Mouse (Mus musculus) megakaryocyte, embryonic 14.5 days (primary cell): ENCODE data around the gene Wfikkn1. TPM values are rescaled to one million over a fixed set of nuclear protein-coding genes. Genes with fewer than 3 reads are reported as not detected.
"Not testable (repeated sequence)": the region's sequence is repeated elsewhere in the genome, so short reads cannot be mapped to it uniquely, and the experiment has no call there.

Experiments
- H3K27me3 ChIP-seq: replicated peaks from 2 replicates; pipeline ENCODE3; 2012; ENCODE audit warnings: inconsistent platforms
- H3K36me3 ChIP-seq: replicated peaks from 2 replicates; pipeline ENCODE3; 2012; ENCODE audit warnings: low read length, inconsistent platforms, mixed read lengths
- H3K4me1 ChIP-seq: 2 replicates; pipeline ENCODE4 v1.6.1; 2012; ENCODE audit warnings: inconsistent platforms
- H3K4me3 ChIP-seq: replicated peaks from 2 replicates; pipeline ENCODE3; 2012; ENCODE audit warnings: moderate library complexity, mild to moderate bottlenecking, inconsistent platforms
- H3K9me3 ChIP-seq: 2 replicates; pipeline ENCODE4 v1.6.1; 2012; ENCODE audit warnings: inconsistent platforms
- FLI1 ChIP-seq: IDR thresholded peaks from 2 replicates; pipeline ENCODE4 v1.6.1; 2012; ENCODE audit warnings: low read length, inconsistent platforms, mixed read lengths
- GATA1 ChIP-seq: IDR thresholded peaks from 3 replicates; pipeline ENCODE4 v1.6.1; 2012; ENCODE audit warnings: mixed read lengths, low read length, inconsistent platforms, borderline replicate concordance
- polyA plus RNA-seq: library from polyadenylated mRNA; stranded (reverse); fragments of >175 nt; gene quantifications from 2 replicates; pipeline ENCODE4 v1.2.3, GENCODE M21; 2012; ENCODE audit warnings: low replicate concordance; ENCODE audit not compliant: insufficient read depth

Wfikkn1 gene
- polyA plus RNA-seq, 1 experiment, result 1.9 TPM

DNA sequence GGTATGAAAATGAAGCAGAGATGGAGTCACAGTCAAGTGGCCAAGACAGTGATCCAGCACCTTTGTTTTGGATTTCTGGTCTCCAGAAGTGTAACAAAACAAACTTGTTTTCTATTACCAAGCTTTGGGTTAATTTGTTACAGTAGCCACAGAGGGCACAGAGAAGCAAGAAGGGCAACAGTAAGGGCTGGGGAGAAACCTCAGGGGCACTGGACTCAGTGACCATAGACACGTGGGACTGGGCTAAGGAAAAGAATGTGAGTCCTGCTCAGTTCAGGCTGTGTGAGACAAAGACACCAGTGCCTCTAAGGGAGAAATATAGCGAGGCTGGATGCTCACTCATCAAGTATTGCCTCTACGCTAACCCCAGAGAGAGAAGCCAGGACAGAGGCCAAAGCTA lies 8.0 kb downstream of the Wfikkn1 start:
- Histone ChIP-seq H3K9me3 (no peaks in the 10 kb centered on the region), H3K36me3 (peaks cover 7% of the 10 kb centered on the region), H3K4me1 (peaks cover 64% of the 10 kb centered on the region), H3K27me3 (no peaks in the 10 kb centered on the region), H3K4me3 (no peak overlapping the region)
- TF ChIP-seq FLI1 (no peak), GATA1 (no peak)

- not testable (repeated sequence) for H3K27me3 ChIP-seq, H3K36me3 ChIP-seq, H3K4me3 ChIP-seq, H3K9me3 ChIP-seq
- peaks cover 68% of the 10 kb centered on the region for H3K4me1 ChIP-seq
These were observed 9.1 kb downstream of the Wfikkn1 start for GRCm38 (mm10) chr17:25871566-25871965.

DNA sequence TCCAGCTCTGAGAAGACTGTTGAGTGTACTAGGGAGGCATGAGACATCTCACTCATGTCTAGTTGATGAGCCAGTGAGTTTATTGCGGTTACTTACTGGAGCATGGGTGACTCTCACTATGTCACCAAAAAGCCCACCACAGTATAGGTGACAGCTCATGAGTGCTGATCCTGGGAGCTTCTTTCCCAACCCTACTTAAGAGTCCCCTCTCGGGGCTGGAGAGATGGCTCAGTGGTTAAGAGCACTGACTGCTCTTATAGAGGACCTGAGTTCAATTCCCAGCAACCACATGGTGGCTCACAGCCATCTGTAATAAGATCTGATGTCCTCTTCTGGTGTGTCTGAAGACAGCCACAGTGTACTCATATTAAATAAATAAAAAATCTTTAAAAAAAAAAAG lies 10.7 kb downstream of the Wfikkn1 start:
- H3K4me1 ChIP-seq, result peaks cover 67% of the 10 kb centered on the region
- TF ChIP-seq GATA1 (no peak), FLI1 (no peak)
- H3K36me3 ChIP-seq, result peaks cover 8% of the 10 kb centered on the region
- no peaks in the 10 kb centered on the region for H3K9me3 ChIP-seq
- no peak overlapping the region for H3K4me3 ChIP-seq
- no peaks in the 10 kb centered on the region for H3K27me3 ChIP-seq

DNA sequence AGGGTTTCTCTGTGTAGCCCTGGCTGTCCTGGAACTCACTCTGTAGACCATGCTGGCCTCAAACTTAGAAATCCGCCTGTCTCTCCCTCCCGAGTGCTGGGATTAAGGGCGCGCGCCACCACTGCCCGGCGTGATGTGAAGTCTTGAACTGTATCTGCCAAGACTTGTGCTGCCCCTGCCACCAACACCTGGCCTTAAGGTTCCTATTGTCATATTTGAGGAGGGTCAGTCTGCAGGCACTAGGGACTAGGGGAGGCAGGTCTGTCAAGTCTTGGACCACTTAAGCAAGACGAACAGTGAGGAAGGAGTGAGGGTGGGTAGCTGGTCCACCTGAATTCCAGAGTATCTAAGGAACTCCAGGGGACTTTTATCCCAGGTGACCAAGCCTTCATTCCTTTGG lies 11.2 kb downstream of the Wfikkn1 start:
- no peaks in the 10 kb centered on the region for H3K27me3 ChIP-seq
- TF ChIP-seq FLI1 (no peak), GATA1 (no peak)
- H3K4me3 ChIP-seq, result no peak overlapping the region
- H3K4me1 ChIP-seq, result peaks cover 66% of the 10 kb centered on the region
- H3K36me3 ChIP-seq, result peaks cover 13% of the 10 kb centered on the region
- H3K9me3 ChIP-seq, result no peaks in the 10 kb centered on the region

DNA sequence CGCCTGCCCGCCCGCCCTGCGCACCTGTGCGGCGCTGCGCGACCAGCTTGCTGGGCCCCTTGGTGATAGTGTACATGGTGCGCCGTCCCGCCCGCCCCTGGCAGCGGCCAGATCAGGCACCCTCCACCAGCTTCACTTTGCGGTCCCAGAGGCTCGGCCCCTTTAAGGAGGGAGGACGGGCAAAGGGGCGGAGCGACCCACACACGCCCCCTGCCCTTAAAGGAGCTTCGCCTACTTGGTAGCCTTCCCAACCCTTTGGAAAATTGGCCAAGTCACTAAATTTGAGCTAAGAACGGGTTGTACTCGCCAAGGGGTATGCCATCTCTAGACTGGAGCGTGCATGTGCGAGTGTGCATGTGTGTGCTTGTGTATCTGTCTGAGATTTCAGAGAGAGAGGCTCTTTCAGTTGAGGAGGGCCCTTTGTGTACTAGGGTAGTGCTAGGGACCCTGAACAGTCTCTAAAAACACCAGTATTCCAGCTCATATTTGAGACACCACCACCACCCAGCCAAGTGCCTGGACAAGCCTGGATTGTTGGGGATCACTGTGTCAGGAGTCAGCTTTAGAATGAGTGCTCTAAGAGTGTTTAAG lies 12.0 kb downstream of the Wfikkn1 start, which contains the start of gene Mcrip2:
Gene Mcrip2, minus strand, starts transcription at position 164 of the 591 bp plus-strand sequence.
- Histone ChIP-seq H3K9me3 (no peaks in the 10 kb centered on the region), H3K4me3 (peak within 1 kb of the TSS; percentile 94), H3K4me1 (peaks cover 66% of the 10 kb centered on the region), H3K27me3 (no peaks in the 10 kb centered on the region), H3K36me3 (peaks cover 21% of the 10 kb centered on the region)
- TF ChIP-seq GATA1, result no peak
- TF ChIP-seq FLI1, result no peak

- H3K36me3 ChIP-seq, result peaks cover 24% of the 10 kb centered on the region
- H3K4me1 ChIP-seq, result peaks cover 68% of the 10 kb centered on the region
- TF ChIP-seq FLI1 (no peak), GATA1 (no peak)
- peak overlapping the region; percentile 94 for H3K4me3 ChIP-seq
- H3K27me3 ChIP-seq, result no peaks in the 10 kb centered on the region
- H3K9me3 ChIP-seq, result no peaks in the 10 kb centered on the region
These were observed 12.6 kb downstream of the Wfikkn1 start for GRCm38 (mm10) chr17:25867836-25868600.

- peaks cover 69% of the 10 kb centered on the region for H3K4me1 ChIP-seq
- H3K9me3 ChIP-seq, result no peaks in the 10 kb centered on the region
- H3K36me3 ChIP-seq, result peaks cover 24% of the 10 kb centered on the region
- no peaks in the 10 kb centered on the region for H3K27me3 ChIP-seq
- H3K4me3 ChIP-seq, result peak overlapping the region; percentile 94
- TF ChIP-seq FLI1, result no peak
- TF ChIP-seq GATA1, result no peak
These were observed 13.2 kb downstream of the Wfikkn1 start for GRCm38 (mm10) chr17:25867509-25867835.

DNA sequence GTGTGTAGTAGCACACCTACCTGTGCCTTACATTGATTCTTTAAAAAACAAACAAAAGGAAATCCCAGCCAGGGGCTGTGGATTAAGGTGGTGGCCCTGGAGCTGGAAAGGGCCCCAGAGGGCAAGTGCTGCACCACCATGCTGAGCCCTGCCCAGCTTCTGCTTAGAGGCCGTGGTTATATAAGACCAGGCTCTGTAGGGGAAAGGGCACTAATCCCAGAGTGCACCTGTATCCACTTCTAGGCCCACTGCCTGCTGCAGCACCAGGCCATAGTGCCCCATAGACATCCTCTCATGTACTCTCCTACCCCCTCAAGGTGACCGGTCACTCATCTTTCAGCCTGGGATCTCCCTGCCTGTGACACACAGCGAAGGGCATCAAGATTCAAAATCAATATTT lies 14.5 kb downstream of the Wfikkn1 start:
- H3K4me3 ChIP-seq, result peak overlapping the region; percentile 3
- peaks cover 24% of the 10 kb centered on the region for H3K36me3 ChIP-seq
- no peaks in the 10 kb centered on the region for H3K27me3 ChIP-seq
- peaks cover 70% of the 10 kb centered on the region for H3K4me1 ChIP-seq
- TF ChIP-seq FLI1, result no peak
- H3K9me3 ChIP-seq, result no peaks in the 10 kb centered on the region

GRCm38 (mm10) chr17:25865288-25865687 lies 15.4 kb downstream of the Wfikkn1 start:
- H3K27me3 ChIP-seq, result no peaks in the 10 kb centered on the region
- H3K9me3 ChIP-seq, result no peaks in the 10 kb centered on the region
- TF ChIP-seq GATA1 (no peak), FLI1 (no peak)
- peaks cover 79% of the 10 kb centered on the region for H3K4me1 ChIP-seq
- H3K4me3 ChIP-seq, result no peak overlapping the region
- peaks cover 24% of the 10 kb centered on the region for H3K36me3 ChIP-seq

GRCm38 (mm10) chr17:25864311-25864710 lies 16.3 kb downstream of the Wfikkn1 start:
- H3K4me3 ChIP-seq, result no peak overlapping the region
- H3K36me3 ChIP-seq, result peaks cover 25% of the 10 kb centered on the region
- TF ChIP-seq GATA1 (no peak), FLI1 (no peak)
- no peaks in the 10 kb centered on the region for H3K27me3 ChIP-seq
- H3K4me1 ChIP-seq, result peaks cover 88% of the 10 kb centered on the region
- no peaks in the 10 kb centered on the region for H3K9me3 ChIP-seq
